7 mouse cellular contexts compared by ENCODE assay signal in genomic region chr2:156722071-156722575, GRCm38 (mm10). TPM values are rescaled to one million over a fixed set of nuclear protein-coding genes. Genes with fewer than 3 reads are reported as not detected.
DNase-seq lines count a peak whose midpoint lies in the region; ATAC-seq and TF ChIP-seq lines count a peak whose summit lies in the region.

No protein-coding gene starts in this region.

- H3K9me3 ChIP-seq in MEL (replicated peaks; ENCODE audit: insufficient read depth, low read length) = no peaks in the 10 kb centered on the region
- no peaks in the 10 kb centered on the region for H3K9me3 ChIP-seq in forebrain, embryonic 15.5 days

- no peaks in the 10 kb centered on the region for H3K27me3 ChIP-seq in MEL (ENCODE audit: control insufficient read depth in 1 of 2, insufficient read depth in 2 of 2, low read length in 2 of 2)
- H3K27me3 ChIP-seq in forebrain, embryonic 15.5 days = no peaks in the 10 kb centered on the region

- no peak; the same call in 1 of the 2 replicates for ATAC-seq in forebrain, embryonic 15.5 days (replicated peaks)

- peaks cover 6 to 22% of the 10 kb centered on the region in 2 experiments for H3K4me1 ChIP-seq in MEL (ENCODE audit: control insufficient read depth in 1 of 2, insufficient read depth in 2 of 2, low read length in 2 of 2)
- peaks cover 55% of the 10 kb centered on the region for H3K4me1 ChIP-seq in bone marrow macrophage, adult 2 months (ENCODE audit: control insufficient read depth, insufficient read depth, low read length)
- H3K4me1 ChIP-seq in forebrain, embryonic 15.5 days = peaks cover 76% of the 10 kb centered on the region

- peak overlapping the region; percentile 72 to 98 for H3K4me3 ChIP-seq in MEL (ENCODE audit: control insufficient read depth in 1 of 2, insufficient read depth in 1 of 2, low read depth in 2 of 2, low read length in 2 of 2)
- peak overlapping the region; percentile 84 for H3K4me3 ChIP-seq in bone marrow macrophage, adult 2 months (ENCODE audit: insufficient read depth, low read length)
- peak overlapping the region; percentile 99 for H3K4me3 ChIP-seq in forebrain, embryonic 15.5 days

- peak overlapping the region; percentile 78 for H3K4me2 ChIP-seq in forebrain, embryonic 15.5 days (replicated peaks)

- TF ChIP-seq POLR2A in MEL (IDR thresholded peaks at IDR 0.05; ENCODE audit: control insufficient read depth in 1 of 2, insufficient read depth in 1 of 2, low read depth in 1 of 2, low read length in 2 of 2, poor library complexity in 1 of 2) = no peak
- TF ChIP-seq POLR2A in bone marrow macrophage, adult 2 months (IDR thresholded peaks at IDR 0.05; ENCODE audit: borderline replicate concordance, low read depth, low read length) = no peak

- intact Hi-C loops in heart, postnatal 14 days (cut with DNase I) = loop anchor here (10.0 kb wide), 1 partner anchor 53 kb away; the partner anchor contains the start of gene Myl9

- no peak overlapping the region for H3K27ac ChIP-seq in MEL (ENCODE audit: control insufficient read depth, low read depth, low read length)
- peak overlapping the region; percentile 43 for H3K27ac ChIP-seq in bone marrow macrophage, adult 2 months (ENCODE audit: insufficient read depth, low read depth, low read length)
- H3K27ac ChIP-seq in forebrain, embryonic 15.5 days (replicated peaks) = peak overlapping the region; percentile 94

- TF ChIP-seq EP300 in MEL (IDR thresholded peaks at IDR 0.05; ENCODE audit: low read depth in 1 of 2, low read length in 2 of 2) = no peak

- peaks cover 0 to 8% of the 10 kb centered on the region in 2 experiments; a peak in 2 of 4 replicates for H3K36me3 ChIP-seq in MEL (ENCODE audit: control insufficient read depth in 1 of 2, insufficient read depth in 2 of 2, low read length in 2 of 2)
- H3K36me3 ChIP-seq in forebrain, embryonic 15.5 days = no peaks in the 10 kb centered on the region

- peaks cover 9% of the 10 kb centered on the region for H3K79me2 ChIP-seq in MEL (ENCODE audit: control insufficient read depth, insufficient read depth, low read length, poor library complexity)

- TF ChIP-seq RAD21 in MEL (IDR thresholded peaks at IDR 0.05; ENCODE audit: low read depth, low read length) = no peak; the same call in 1 of the 2 replicates

- peak overlapping the region; percentile 77 for H3K9ac ChIP-seq in MEL (ENCODE audit: control insufficient read depth, low read depth, low read length, poor library complexity, severe bottlenecking)
- H3K9ac ChIP-seq in forebrain, embryonic 15.5 days (replicated peaks) = peak overlapping the region; percentile 100

- no peak for TF ChIP-seq CTCF in MEL (IDR thresholded peaks at IDR 0.05 in 2 of 3, conservative IDR thresholded peaks at IDR 0.05 in 1 of 3; ENCODE audit: control insufficient read depth in 1 of 3, insufficient read depth in 1 of 3, low read depth in 2 of 3, low read length in 3 of 3, poor library complexity in 1 of 3, severe bottlenecking in 1 of 3)
- no peak for TF ChIP-seq CTCF in bone marrow macrophage, adult 2 months (IDR thresholded peaks at IDR 0.05; ENCODE audit: low read depth, low read length)

- WGBS in forebrain, embryonic 15.5 days = under 1% methylated on average over 15 of the region's 15 CpGs

- peak; percentile 64 for DNase-seq in MEL (ENCODE audit: low read depth, low spot score)
- DNase-seq in heart, postnatal 14 days = peak; percentile 68 to 76
- DNase-seq in kidney, postnatal 4 days = peak; percentile 69 to 79
- DNase-seq in lung, postnatal 14 days = peak; percentile 82
- DNase-seq in right cerebral cortex, postnatal 10 days (ENCODE audit: low spot score in 2 of 2) = peak; percentile 77 to 86

TF ChIP-seq in MEL, 35 proteins besides CTCF, POLR2A, EP300 and RAD21:
- TF ChIP-seq ETS1 (IDR thresholded peaks at IDR 0.05; ENCODE audit: low read depth, low read length) = peak; percentile 77
- 0 out of 2 replicates have a peak, but pooled peaks have one; percentile 13 for TF ChIP-seq BHLHE40 (IDR thresholded peaks at IDR 0.05; ENCODE audit: borderline replicate concordance, low read depth, low read length)
- 0 out of 2 replicates have a peak, but pooled peaks have one; percentile 4 for TF ChIP-seq TCF12 (IDR thresholded peaks at IDR 0.05; ENCODE audit: low read depth, low read length)
- no peak for TF ChIP-seq NRF1 (IDR thresholded peaks at IDR 0.05; ENCODE audit: insufficient read depth, low read depth, low read length, poor library complexity, severe bottlenecking)
- no peak for TF ChIP-seq USF2 (IDR thresholded peaks at IDR 0.05; ENCODE audit: borderline replicate concordance in 1 of 2, insufficient read depth in 1 of 2, low read depth in 1 of 2, low read length in 2 of 2)
- 0 out of 2 replicates have a peak, but pooled peaks have one; percentile 30 for TF ChIP-seq MXI1 (IDR thresholded peaks at IDR 0.05; ENCODE audit: low read depth, low read length)
- TF ChIP-seq MAZ (IDR thresholded peaks at IDR 0.05; ENCODE audit: low read depth, low read length) = 0 out of 2 replicates have a peak, but pooled peaks have one; percentile 41
- TF ChIP-seq SIN3A (IDR thresholded peaks at IDR 0.05; ENCODE audit: low read length) = peak; percentile 52; the same call in 1 of the 2 replicates
- TF ChIP-seq HCFC1 (IDR thresholded peaks at IDR 0.05; ENCODE audit: low read depth, low read length) = peak; percentile 50; the same call in 1 of the 2 replicates
TF ChIP-seq in MEL: peak in this region for 7.

RNA-seq across cellular contexts. Expression of gene Myl9, which starts 53.1 kb away (rescaled TPM):
- 1.2 and 2.8 TPM in 2 replicates for total RNA-seq in MEL (2012; rRNA removed)
- 1 to 10 TPM in 1 of 2 experiments, not detected in 1; 1.3 TPM for polyA plus RNA-seq in MEL (2012; ENCODE audit: insufficient read depth in 1 of 2, insufficient read length in 2 of 2, low read depth in 1 of 2, low replicate concordance in 2 of 2, missing spikeins in 1 of 2)
- 5.1 and 7.6 TPM in 2 replicates for polyA plus RNA-seq in bone marrow macrophage, adult 2 months (2012; ENCODE audit: insufficient read depth, insufficient read length, missing spikeins)
- 32.2 and 34.2 TPM in 2 replicates for polyA plus RNA-seq in forebrain, embryonic 15.5 days (2015; fragmentation: Nextera tagmentation; extraction: Ambion mirVana)
- total RNA-seq in heart, postnatal 14 days (2021) = 100 to 1,000 TPM; 274 to 290 TPM
